Mouse (Mus musculus) adrenal gland (tissue): ENCODE data around the gene Atg7.
"Not testable (repeated sequence)": the region's sequence is repeated elsewhere in the genome, so short reads cannot be mapped to it uniquely, and the experiment has no call there.

Source experiments
- intact Hi-C: fragments of 180-260 bp; cut with DNase I; formaldehyde crosslinking; loops from one replicate; pipeline ENCODE4 v1.15.1; 2025
- long read RNA-seq, 2 experiments: library from polyadenylated mRNA; unstranded; transcript quantifications; one replicate each; pipeline ENCODE4 v2.0.0; 2020; ENCODE audit warnings: borderline replicate concordance in 1 of 2; ENCODE audit not compliant: insufficient replicate concordance in 1 of 2

Atg7 gene
- long read RNA-seq, experiment 1, transcript Atg7-201 (19 exons, 3,761 nt), result major isoform, 15 of 21 reads
- long read RNA-seq, experiment 1, partial matches to known transcripts, result 4 of 21 reads
- long read RNA-seq, experiment 1, other reads (novel, unspliced or antisense), result 2 of 21 reads
- long read RNA-seq, experiment 2, transcript Atg7-201 (19 exons, 3,761 nt), result major isoform, 20 of 33 reads
- long read RNA-seq, experiment 2, partial matches to known transcripts, result 7 of 33 reads
- long read RNA-seq, experiment 2, other reads (novel, unspliced or antisense), result 3 of 33 reads

GRCm38 (mm10) chr6:114642601-114643528 lies at the start of gene Atg7:
Atg7 (plus strand) TSS chr6:114643097.
- intact Hi-C loops, result no loop called here

GRCm38 (mm10) chr6:114614076-114614475 lies 28.8 kb upstream of the Atg7 start:
- intact Hi-C loops, result not testable (repeated sequence)

- intact Hi-C loops, result not testable (repeated sequence)
These were observed 9.0 kb upstream of the Atg7 start for GRCm38 (mm10) chr6:114633886-114634285.

GRCm38 (mm10) chr6:114643716-114644115 lies 819 bp downstream of the Atg7 start:
- intact Hi-C loops, result no loop called here

- intact Hi-C loops, result no loop called here
These were observed 1.6 kb downstream of the Atg7 start for GRCm38 (mm10) chr6:114644531-114644930.

- intact Hi-C loops, result no loop called here
These were observed 3.3 kb downstream of the Atg7 start for GRCm38 (mm10) chr6:114646201-114646600.

- intact Hi-C loops, result no loop called here
These were observed 4.1 kb downstream of the Atg7 start for GRCm38 (mm10) chr6:114647011-114647410.

- intact Hi-C loops, result no loop called here
These were observed 5.6 kb downstream of the Atg7 start for GRCm38 (mm10) chr6:114648352-114649030.

- intact Hi-C loops, result no loop called here
These were observed 9.3 kb downstream of the Atg7 start for GRCm38 (mm10) chr6:114652209-114652608.

- intact Hi-C loops, result no loop called here
These were observed 14.1 kb downstream of the Atg7 start for GRCm38 (mm10) chr6:114656826-114657600.

- intact Hi-C loops, result no loop called here
These were observed 14.9 kb downstream of the Atg7 start for GRCm38 (mm10) chr6:114657807-114658206.

GRCm38 (mm10) chr6:114659278-114659991 lies 16.5 kb downstream of the Atg7 start:
- intact Hi-C loops, result no loop called here

- intact Hi-C loops, result no loop called here
These were observed 17.3 kb downstream of the Atg7 start for GRCm38 (mm10) chr6:114659992-114660800.

GRCm38 (mm10) chr6:114663707-114664106 lies 20.8 kb downstream of the Atg7 start:
- intact Hi-C loops, result no loop called here

- intact Hi-C loops, result no loop called here
These were observed 21.8 kb downstream of the Atg7 start for GRCm38 (mm10) chr6:114664716-114665115.

GRCm38 (mm10) chr6:114667518-114667917 lies 24.6 kb downstream of the Atg7 start:
- intact Hi-C loops, result no loop called here

- intact Hi-C loops, result no loop called here
These were observed 31.9 kb downstream of the Atg7 start for GRCm38 (mm10) chr6:114674771-114675170.

GRCm38 (mm10) chr6:114676091-114676490 lies 33.2 kb downstream of the Atg7 start:
- intact Hi-C loops, result no loop called here

GRCm38 (mm10) chr6:114682092-114682711 lies 39.3 kb downstream of the Atg7 start:
- intact Hi-C loops, result no loop called here
